Mouse (Mus musculus) limb, embryonic 15.5 days (tissue): ENCODE data around the gene Elk3. TPM values are rescaled to one million over a fixed set of nuclear protein-coding genes. Genes with fewer than 3 reads are reported as not detected.
"Not testable (repeated sequence)": the region's sequence is repeated elsewhere in the genome, so short reads cannot be mapped to it uniquely, and the experiment has no call there.

Experiments
- ATAC-seq: fragments of 200-750 bp; cut with Nextera tagmentation; 2 replicates; pipeline ENCODE4 v1.8.0; 2017; ENCODE audit warnings: low read depth, moderate TSS enrichment; ENCODE audit not compliant: insufficient number of reproducible peaks, low FRiP score, low TSS enrichment
- H3K27ac ChIP-seq: fragments of 300-500 bp; sonication (generic); 2 replicates; pipeline ENCODE4 v1.5.1; 2015; ENCODE audit warnings: moderate library complexity, mild to moderate bottlenecking, inconsistent platforms
- H3K27me3 ChIP-seq: fragments of 300-500 bp; sonication (generic); 2 replicates; pipeline ENCODE4 v1.6.1; 2015; ENCODE audit warnings: inconsistent platforms
- H3K36me3 ChIP-seq: fragments of 300-500 bp; sonication (generic); 2 replicates; pipeline ENCODE4 v1.6.1; 2015; ENCODE audit warnings: inconsistent platforms
- H3K4me1 ChIP-seq: fragments of 300-500 bp; sonication (generic); 2 replicates; pipeline ENCODE4 v1.6.1; 2015; ENCODE audit warnings: inconsistent platforms
- H3K4me2 ChIP-seq: fragments of 300-500 bp; sonication (generic); 2 replicates; pipeline ENCODE4 v1.6.1; 2015; ENCODE audit warnings: mild to moderate bottlenecking, inconsistent platforms
- H3K4me3 ChIP-seq: fragments of 300-500 bp; sonication (generic); 2 replicates; pipeline ENCODE4 v1.5.1; 2015; ENCODE audit warnings: mild to moderate bottlenecking, inconsistent platforms
- H3K9ac ChIP-seq: fragments of 300-500 bp; sonication (generic); 2 replicates; pipeline ENCODE4 v1.6.1; 2015; ENCODE audit warnings: inconsistent platforms
- H3K9me3 ChIP-seq: fragments of 300-500 bp; sonication (generic); 2 replicates; pipeline ENCODE4 v1.6.1; 2016; ENCODE audit warnings: inconsistent platforms
- WGBS: fragments of 180-500 bp; shearing (Covaris S2); methylation state at CpG from one replicate; pipeline ENCODE4 v1.1.7; 2015; 5-methylcytosine and 5-hydroxymethylcytosine counted together
- polyA plus RNA-seq: library from polyadenylated mRNA; unstranded; fragments of >200 nt; fragmentation: Nextera tagmentation; extraction: Ambion mirVana; gene quantifications from 2 replicates; pipeline ENCODE4 v1.2.1, GENCODE M21; 2015

Gene Elk3
- 36.2 and 36.3 TPM in 2 replicates for polyA plus RNA-seq

GRCm38 (mm10) chr10:93310721-93311411 lies at the start of gene Elk3:
Elk3 (minus strand) TSS chr10:93311135.
- Histone ChIP-seq H3K27me3 (no peaks in the 10 kb centered on the region), H3K4me1 (peaks cover 30% of the 10 kb centered on the region), H3K4me3 (peak within 1 kb of the TSS; percentile 60), H3K9me3 (no peaks in the 10 kb centered on the region), H3K9ac (peak within 1 kb of the TSS; percentile 68), H3K36me3 (no peaks in the 10 kb centered on the region), H3K27ac (peak within 1 kb of the TSS; percentile 96), H3K4me2 (peak within 1 kb of the TSS; percentile 80)
- ATAC-seq: peak; percentile 80
- WGBS: under 1% methylated on average over 51 of the region's 53 CpGs

GRCm38 (mm10) chr10:93360623-93361022 lies 49.7 kb upstream of the Elk3 start:
- H3K36me3 ChIP-seq: no peaks in the 10 kb centered on the region
- no peak overlapping the region for H3K9ac ChIP-seq
- no peaks in the 10 kb centered on the region for H3K9me3 ChIP-seq
- WGBS: 14% methylated on average over 3 of the region's 3 CpGs
- H3K27ac ChIP-seq: no peak overlapping the region
- H3K4me2 ChIP-seq: no peak overlapping the region
- no peak for ATAC-seq
- H3K4me3 ChIP-seq: no peak overlapping the region
- H3K27me3 ChIP-seq: no peaks in the 10 kb centered on the region
- no peaks in the 10 kb centered on the region for H3K4me1 ChIP-seq

- H3K27me3 ChIP-seq, H3K27ac ChIP-seq, H3K4me2 ChIP-seq, H3K4me3 ChIP-seq, H3K9ac ChIP-seq, H3K36me3 ChIP-seq, H3K9me3 ChIP-seq, H3K4me1 ChIP-seq, ATAC-seq: not testable (repeated sequence)
- WGBS: 61% methylated on average over 4 of the region's 4 CpGs
Observed at GRCm38 (mm10) chr10:93360190-93360589, 49.3 kb upstream of the Elk3 start.

- H3K27me3 ChIP-seq: no peaks in the 10 kb centered on the region
- no peak overlapping the region for H3K9ac ChIP-seq
- H3K4me2 ChIP-seq: no peak overlapping the region
- H3K4me1 ChIP-seq: 0 out of 2 replicates have a peak, but pooled peaks cover 2% of the 10 kb centered on the region
- ATAC-seq: no peak
- H3K4me3 ChIP-seq: no peak overlapping the region
- no peak overlapping the region for H3K27ac ChIP-seq
- no peaks in the 10 kb centered on the region for H3K36me3 ChIP-seq
- no peaks in the 10 kb centered on the region for H3K9me3 ChIP-seq
- 86% methylated on average over 7 of the region's 7 CpGs for WGBS
Observed at GRCm38 (mm10) chr10:93359339-93359863, 48.5 kb upstream of the Elk3 start.

GRCm38 (mm10) chr10:93358878-93359277 lies 47.9 kb upstream of the Elk3 start:
- no peaks in the 10 kb centered on the region for H3K27me3 ChIP-seq
- 0 out of 2 replicates have a peak, but pooled peaks cover 2% of the 10 kb centered on the region for H3K4me1 ChIP-seq
- no peak overlapping the region for H3K27ac ChIP-seq
- 83% methylated on average over 4 of the region's 4 CpGs for WGBS
- no peak for ATAC-seq
- no peaks in the 10 kb centered on the region for H3K9me3 ChIP-seq
- no peak overlapping the region for H3K4me3 ChIP-seq
- no peaks in the 10 kb centered on the region for H3K36me3 ChIP-seq
- H3K9ac ChIP-seq: no peak overlapping the region
- no peak overlapping the region for H3K4me2 ChIP-seq

GRCm38 (mm10) chr10:93357162-93357561 lies 46.2 kb upstream of the Elk3 start:
- H3K4me2 ChIP-seq: no peak overlapping the region
- no peaks in the 10 kb centered on the region for H3K9me3 ChIP-seq
- ATAC-seq: no peak
- no peaks in the 10 kb centered on the region for H3K27me3 ChIP-seq
- H3K4me1 ChIP-seq: 0 out of 2 replicates have a peak, but pooled peaks cover 2% of the 10 kb centered on the region
- no peak overlapping the region for H3K9ac ChIP-seq
- 77% methylated on average over 5 of the region's 5 CpGs for WGBS
- H3K36me3 ChIP-seq: no peaks in the 10 kb centered on the region
- H3K4me3 ChIP-seq: no peak overlapping the region
- no peak overlapping the region for H3K27ac ChIP-seq

GRCm38 (mm10) chr10:93356122-93356521 lies 45.2 kb upstream of the Elk3 start:
- Histone ChIP-seq H3K36me3 (no peaks in the 10 kb centered on the region), H3K9ac (no peak overlapping the region), H3K9me3 (no peaks in the 10 kb centered on the region), H3K27me3 (no peaks in the 10 kb centered on the region), H3K4me1 (0 out of 2 replicates have a peak, but pooled peaks cover 2% of the 10 kb centered on the region), H3K4me3 (no peak overlapping the region), H3K27ac (no peak overlapping the region), H3K4me2 (no peak overlapping the region)
- ATAC-seq: no peak
- WGBS: 82% methylated on average over 9 of the region's 9 CpGs

- no peak overlapping the region for H3K4me2 ChIP-seq
- no peak for ATAC-seq
- no peaks in the 10 kb centered on the region for H3K36me3 ChIP-seq
- H3K9me3 ChIP-seq: no peaks in the 10 kb centered on the region
- no peak overlapping the region for H3K9ac ChIP-seq
- no peak overlapping the region for H3K27ac ChIP-seq
- H3K4me3 ChIP-seq: no peak overlapping the region
- 73% methylated on average over 8 of the region's 8 CpGs for WGBS
- no peaks in the 10 kb centered on the region for H3K27me3 ChIP-seq
- H3K4me1 ChIP-seq: 0 out of 2 replicates have a peak, but pooled peaks cover 2% of the 10 kb centered on the region
Observed at GRCm38 (mm10) chr10:93355276-93355927, 44.5 kb upstream of the Elk3 start.

- Histone ChIP-seq H3K27me3 (no peaks in the 10 kb centered on the region), H3K27ac (no peak overlapping the region), H3K4me3 (no peak overlapping the region), H3K9me3 (no peaks in the 10 kb centered on the region), H3K9ac (no peak overlapping the region), H3K36me3 (no peaks in the 10 kb centered on the region), H3K4me2 (no peak overlapping the region), H3K4me1 (0 out of 2 replicates have a peak, but pooled peaks cover 2% of the 10 kb centered on the region)
- WGBS: 82% methylated on average over 10 of the region's 10 CpGs
- no peak for ATAC-seq
Observed at GRCm38 (mm10) chr10:93353545-93354326, 42.8 kb upstream of the Elk3 start.

- H3K27ac ChIP-seq: peak overlapping the region; percentile 82
Observed at GRCm38 (mm10) chr10:93347918-93348505, 37.1 kb upstream of the Elk3 start.

GRCm38 (mm10) chr10:93347387-93347786 lies 36.5 kb upstream of the Elk3 start:
- H3K36me3 ChIP-seq: no peaks in the 10 kb centered on the region
- WGBS: 57% methylated on average over 7 of the region's 7 CpGs
- H3K4me3 ChIP-seq: no peak overlapping the region
- ATAC-seq: peak; percentile 77
- H3K4me1 ChIP-seq: peaks cover 12% of the 10 kb centered on the region; the same call in 1 of the 2 replicates
- H3K4me2 ChIP-seq: peak overlapping the region; percentile 26; the same call in 1 of the 2 replicates
- no peaks in the 10 kb centered on the region for H3K9me3 ChIP-seq
- peak overlapping the region; percentile 82 for H3K27ac ChIP-seq
- no peak overlapping the region for H3K9ac ChIP-seq
- H3K27me3 ChIP-seq: no peaks in the 10 kb centered on the region

More at GRCm38 (mm10) chr10:93347918-93348505, 37.1 kb upstream of the Elk3 start:
- no peaks in the 10 kb centered on the region for H3K36me3 ChIP-seq
- WGBS: 43% methylated on average over 14 of the region's 14 CpGs
- no peak overlapping the region for H3K9ac ChIP-seq
- no peaks in the 10 kb centered on the region for H3K9me3 ChIP-seq
- no peaks in the 10 kb centered on the region for H3K27me3 ChIP-seq
- H3K4me2 ChIP-seq: peak overlapping the region; percentile 26; the same call in 1 of the 2 replicates
- ATAC-seq: peak; percentile 74
- H3K4me3 ChIP-seq: peak overlapping the region; percentile 8; the same call in 1 of the 2 replicates
- H3K4me1 ChIP-seq: peaks cover 12% of the 10 kb centered on the region; the same call in 1 of the 2 replicates
